Mouse (Mus musculus) C2C12 (cell line): ENCODE measurements around the gene Hmgxb4. TPM values are rescaled to one million over a fixed set of nuclear protein-coding genes. Genes with fewer than 3 reads are reported as not detected.

Experiments used
- H3K27me3 ChIP-seq: one replicate; pipeline ENCODE4 v1.6.1; 2011; ENCODE audit not compliant: control insufficient read depth, insufficient read depth, insufficient read length
- H3K36me3 ChIP-seq: one replicate; pipeline ENCODE4 v1.6.1; 2011; ENCODE audit not compliant: control insufficient read depth, insufficient read depth
- H3K4me3 ChIP-seq: one replicate; pipeline ENCODE4 v1.5.1; 2011; ENCODE audit warnings: mild to moderate bottlenecking, control low read depth; ENCODE audit not compliant: poor library complexity, insufficient read depth, severe bottlenecking
- H3K79me2 ChIP-seq: one replicate; pipeline ENCODE4 v1.6.1; 2011; ENCODE audit not compliant: control insufficient read depth, insufficient read depth
- H3K79me3 ChIP-seq: one replicate; pipeline ENCODE4 v1.6.1; 2011; ENCODE audit warnings: low read depth, control low read depth
- H3ac ChIP-seq: one replicate; pipeline ENCODE3; 2011; ENCODE audit warnings: low read depth; ENCODE audit not compliant: control insufficient read depth, insufficient read length
- CEBPB ChIP-seq: IDR thresholded peaks from one replicate; pipeline ENCODE4 v1.6.1; 2011; ENCODE audit warnings: low read depth, mild to moderate bottlenecking, control low read depth, moderate library complexity
- CTCF ChIP-seq: IDR thresholded peaks from one replicate; pipeline ENCODE4 v1.5.1; 2011; ENCODE audit not compliant: control insufficient read depth, insufficient read depth, insufficient read length
- FOSL1 ChIP-seq: IDR thresholded peaks from one replicate; pipeline ENCODE4 v1.8.0; 2011; ENCODE audit warnings: mild to moderate bottlenecking, low read length; ENCODE audit not compliant: poor library complexity, insufficient read depth, severe bottlenecking
- MAX ChIP-seq: IDR thresholded peaks from one replicate; pipeline ENCODE4 v1.6.1; 2011; ENCODE audit warnings: mild to moderate bottlenecking, control low read depth
- MYOD1 ChIP-seq: IDR thresholded peaks from one replicate; pipeline ENCODE4 v1.6.1; 2011; ENCODE audit warnings: low read depth; ENCODE audit not compliant: control insufficient read depth, insufficient read length
- MYOG ChIP-seq: IDR thresholded peaks from one replicate; pipeline ENCODE4 v1.6.1; 2011; ENCODE audit not compliant: control insufficient read depth, insufficient read length; ENCODE audit errors: extremely low read depth
- USF1 ChIP-seq: IDR thresholded peaks from one replicate; pipeline ENCODE4 v1.6.1; 2011; ENCODE audit warnings: low read depth, mild to moderate bottlenecking, control low read depth, moderate library complexity
- polyA plus RNA-seq: library from polyadenylated mRNA; unstranded; fragments of >200 nt; fragmentation: generic; extraction: Trizol; gene quantifications from one replicate; pipeline ENCODE4 v1.2.1, GENCODE M21; 2012; ENCODE audit warnings: missing spikeins

Hmgxb4 gene
- polyA plus RNA-seq, 1 experiment = 12.0 TPM

DNA sequence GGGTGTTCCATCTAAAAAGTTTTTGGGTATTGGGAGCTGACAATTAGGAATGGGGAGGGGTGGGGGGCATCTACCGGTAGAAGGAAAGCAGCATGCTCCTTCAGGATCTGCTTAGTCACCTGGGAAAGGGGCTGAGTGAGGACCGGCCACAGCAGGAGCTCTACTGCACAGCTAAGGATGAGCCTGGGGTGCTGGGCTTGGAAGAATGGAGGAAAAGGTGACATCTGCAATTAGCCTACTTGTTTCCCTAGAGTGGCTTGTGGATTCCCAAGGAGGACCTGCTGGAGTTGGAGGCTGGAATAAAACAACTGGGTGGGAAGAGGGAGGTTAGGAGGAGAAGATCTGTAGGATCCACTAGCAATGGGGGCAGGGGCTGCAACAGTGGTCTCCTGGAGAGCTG, 20.4 kb downstream of the Hmgxb4 start:
- H3K27me3 ChIP-seq = no peaks in the 10 kb centered on the region
- H3ac ChIP-seq = no peak overlapping the region
- H3K79me3 ChIP-seq = peaks cover 19% of the 10 kb centered on the region
- no peak for TF ChIP-seq FOSL1
- H3K36me3 ChIP-seq = peaks cover 27% of the 10 kb centered on the region
- peaks cover 51% of the 10 kb centered on the region for H3K79me2 ChIP-seq
- H3K4me3 ChIP-seq = no peak overlapping the region

DNA sequence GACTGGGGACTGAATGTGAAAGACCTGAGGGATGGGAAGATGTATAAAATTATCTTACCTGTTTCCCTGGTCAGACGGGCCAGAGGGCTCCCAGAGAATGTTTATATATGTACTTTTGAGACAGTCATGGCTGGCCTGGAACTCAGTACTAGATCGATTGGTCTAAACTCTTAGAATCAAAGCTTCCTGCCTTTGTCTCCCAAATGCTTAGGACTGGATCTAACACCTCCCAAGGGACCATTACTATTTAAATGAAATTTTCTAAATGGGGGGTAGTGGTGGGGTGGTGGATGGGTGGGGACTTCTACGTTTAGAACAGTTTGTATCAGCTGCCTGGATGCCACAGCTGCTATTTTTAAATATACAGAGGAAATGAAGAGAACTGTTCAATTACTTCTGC, 20.8 kb downstream of the Hmgxb4 start:
- H3K36me3 ChIP-seq = peaks cover 23% of the 10 kb centered on the region
- H3ac ChIP-seq = no peak overlapping the region
- H3K4me3 ChIP-seq = no peak overlapping the region
- H3K79me3 ChIP-seq = peaks cover 19% of the 10 kb centered on the region
- TF ChIP-seq MYOD1 = no peak
- no peak for TF ChIP-seq MYOG
- TF ChIP-seq CTCF = no peak
- no peak for TF ChIP-seq CEBPB
- no peak for TF ChIP-seq FOSL1
- TF ChIP-seq USF1 = no peak
- no peak for TF ChIP-seq MAX
- H3K27me3 ChIP-seq = no peaks in the 10 kb centered on the region
- H3K79me2 ChIP-seq = peaks cover 50% of the 10 kb centered on the region

DNA sequence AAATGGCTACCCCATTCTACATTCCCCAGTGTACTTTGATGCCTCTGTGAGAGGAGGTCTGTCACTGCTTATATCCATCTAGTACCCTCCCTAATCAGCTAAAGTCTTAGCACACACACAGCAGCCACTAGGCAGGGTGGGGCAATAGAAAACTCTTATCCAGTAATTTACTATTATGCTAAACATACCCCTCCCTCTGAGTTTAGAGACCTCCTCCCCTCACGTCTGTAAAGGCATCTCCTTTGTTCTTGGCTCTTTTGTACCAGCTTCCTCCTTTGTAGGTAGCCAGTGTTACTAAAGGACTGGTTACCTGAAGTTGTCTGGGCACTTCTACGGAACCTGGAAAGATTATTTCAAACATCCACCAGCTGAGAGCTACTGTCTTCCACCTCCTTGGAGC, 22.8 kb downstream of the Hmgxb4 start:
- Histone ChIP-seq H3K27me3 (no peaks in the 10 kb centered on the region), H3ac (no peak overlapping the region)

DNA sequence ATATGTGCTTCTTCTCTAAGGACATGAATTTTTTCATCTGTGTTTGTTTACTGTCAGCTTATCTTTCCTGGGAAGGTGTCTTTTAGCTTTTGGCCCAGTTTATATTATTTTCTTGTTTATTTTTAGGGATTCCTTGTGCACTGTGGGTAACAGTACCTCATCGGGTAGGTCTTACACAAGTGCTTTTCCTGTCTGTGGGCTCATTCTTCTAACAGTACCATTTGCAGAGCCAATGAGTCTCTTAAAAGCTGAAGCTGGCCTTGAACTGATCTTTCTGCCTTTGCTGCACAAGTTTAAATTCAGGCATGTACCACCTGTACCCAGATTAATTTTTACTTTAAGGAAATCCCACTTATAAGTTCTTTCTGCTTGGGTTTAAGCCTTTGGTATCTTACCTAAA, 23.3 kb downstream of the Hmgxb4 start:
- H3K27me3 ChIP-seq = no peaks in the 10 kb centered on the region
- H3K79me2 ChIP-seq = peaks cover 33% of the 10 kb centered on the region
- TF ChIP-seq USF1 (no peak), CEBPB (no peak), MAX (no peak), CTCF (no peak), MYOD1 (no peak), FOSL1 (no peak), MYOG (no peak)
- H3K4me3 ChIP-seq = no peak overlapping the region
- peaks cover 15% of the 10 kb centered on the region for H3K79me3 ChIP-seq
- no peak overlapping the region for H3ac ChIP-seq
- H3K36me3 ChIP-seq = peaks cover 26% of the 10 kb centered on the region

More for the DNA sequence above, 22.8 kb downstream of the Hmgxb4 start:
- Histone ChIP-seq H3K36me3 (peaks cover 21% of the 10 kb centered on the region), H3K79me3 (peaks cover 15% of the 10 kb centered on the region), H3K79me2 (peaks cover 37% of the 10 kb centered on the region), H3K4me3 (no peak overlapping the region)
- TF ChIP-seq FOSL1 (no peak), USF1 (no peak), CEBPB (no peak), MAX (no peak), MYOD1 (no peak), CTCF (no peak), MYOG (no peak)

DNA sequence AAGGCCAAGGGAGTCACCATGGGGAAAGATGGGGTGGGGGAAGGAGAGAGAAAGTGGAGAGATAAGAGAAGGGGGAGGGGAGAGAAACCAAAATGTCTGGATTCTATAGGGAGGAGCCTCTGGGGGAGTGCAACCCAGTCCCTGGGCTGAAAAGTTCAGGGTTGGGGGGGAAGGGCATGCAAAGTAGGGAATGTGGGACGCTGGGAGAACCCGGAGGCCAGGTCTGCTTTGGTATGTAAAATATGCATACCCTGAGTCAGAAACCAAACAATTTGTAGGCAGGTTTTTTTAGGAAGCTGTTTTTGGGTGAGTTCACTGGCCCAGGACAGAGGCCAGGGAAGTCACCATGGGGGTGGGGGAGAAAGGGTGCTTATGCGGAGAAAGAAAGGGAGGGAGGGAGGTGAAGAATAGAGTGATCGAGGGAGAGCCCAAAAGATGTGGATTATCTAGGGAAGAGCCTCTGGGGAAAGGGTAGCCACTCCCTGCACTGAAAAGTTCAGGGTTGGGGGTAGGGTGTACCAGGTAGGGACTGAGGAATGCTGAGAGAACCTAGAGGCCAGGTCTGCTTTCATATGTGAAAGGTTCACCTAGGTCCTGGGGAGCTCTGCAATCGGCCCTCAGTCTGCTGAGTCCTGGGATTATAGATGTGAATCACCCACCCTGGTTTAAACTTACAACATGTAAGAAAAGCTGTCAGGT, 25.3 kb downstream of the Hmgxb4 start:
- Histone ChIP-seq H3K79me3 (peaks cover 5% of the 10 kb centered on the region), H3K27me3 (no peaks in the 10 kb centered on the region), H3ac (no peak overlapping the region), H3K79me2 (peaks cover 19% of the 10 kb centered on the region), H3K4me3 (no peak overlapping the region), H3K36me3 (peaks cover 46% of the 10 kb centered on the region)
- TF ChIP-seq MAX (no peak), CTCF (no peak), USF1 (no peak), MYOD1 (no peak), FOSL1 (no peak), MYOG (no peak), CEBPB (no peak)

DNA sequence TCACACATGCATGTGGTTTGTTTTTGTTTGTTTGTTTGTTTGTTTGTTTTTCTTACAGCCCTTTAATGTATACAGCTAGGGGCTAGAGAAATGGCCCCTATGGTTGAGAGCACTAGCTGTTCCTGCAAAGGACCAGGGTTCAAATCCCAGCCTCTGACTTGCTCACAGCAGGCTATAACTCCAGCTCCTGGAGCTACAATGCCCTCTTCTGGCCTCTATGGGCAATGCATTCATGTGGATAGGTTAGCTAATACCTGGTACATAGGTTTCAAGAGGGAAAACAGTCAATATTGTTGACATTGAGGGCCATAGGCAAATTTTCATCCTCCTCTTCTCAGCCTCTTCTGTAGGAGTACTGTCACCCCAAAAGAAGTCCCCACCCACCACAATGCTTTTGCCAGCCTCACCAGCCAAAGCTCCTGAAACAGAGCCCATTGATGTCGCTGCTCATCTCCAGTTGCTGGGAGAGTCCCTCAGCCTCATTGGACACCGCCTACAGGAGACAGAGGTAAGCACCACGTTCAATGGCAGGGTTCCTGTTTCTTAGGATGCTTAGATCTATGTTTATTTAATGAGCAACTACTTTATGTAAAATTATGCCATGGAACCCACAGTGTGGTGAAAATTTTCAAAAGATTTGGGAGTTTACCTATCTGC, 30.6 kb downstream of the Hmgxb4 start:
- H3K27me3 ChIP-seq = no peaks in the 10 kb centered on the region
- peaks cover 78% of the 10 kb centered on the region for H3K36me3 ChIP-seq
- H3K79me3 ChIP-seq = no peaks in the 10 kb centered on the region
- no peak overlapping the region for H3ac ChIP-seq
- TF ChIP-seq USF1 (no peak), MAX (no peak), FOSL1 (no peak), CEBPB (no peak), MYOD1 (no peak), MYOG (no peak), CTCF (no peak)
- no peak overlapping the region for H3K4me3 ChIP-seq
- H3K79me2 ChIP-seq = peaks cover under 1% of the 10 kb centered on the region
